Mouse (Mus musculus) kidney, adult 18-20 months (tissue): ENCODE results near the gene Id2.

ENCODE experiments used
- DNase-seq: peaks from one replicate; pipeline ENCODE4 v3.0.0; 2021

The Id2 gene

GRCm38 (mm10) chr12:25097052-25097209 lies at the start of gene Id2:
TSS of gene Id2 (minus strand) at chr12:25097140.
- no peak for DNase-seq

GRCm38 (mm10) chr12:25145344-25145698 lies 48.4 kb upstream of the Id2 start:
- DNase-seq, result no peak

GRCm38 (mm10) chr12:25144591-25145343 lies 47.8 kb upstream of the Id2 start:
- no peak for DNase-seq

GRCm38 (mm10) chr12:25143492-25143891 lies 46.6 kb upstream of the Id2 start:
- no peak for DNase-seq

- DNase-seq, result no peak
Measured at GRCm38 (mm10) chr12:25142251-25142650, 45.3 kb upstream of the Id2 start.

- DNase-seq, result peak; percentile 47
Measured at GRCm38 (mm10) chr12:25141311-25141710, 44.4 kb upstream of the Id2 start.

GRCm38 (mm10) chr12:25140115-25140514 lies 43.2 kb upstream of the Id2 start:
- DNase-seq, result peak; percentile 58

GRCm38 (mm10) chr12:25138616-25139015 lies 41.7 kb upstream of the Id2 start:
- no peak for DNase-seq

- peak; percentile 74 for DNase-seq
Measured at GRCm38 (mm10) chr12:25132046-25132445, 35.1 kb upstream of the Id2 start.

- no peak for DNase-seq
Measured at GRCm38 (mm10) chr12:25127629-25128028, 30.7 kb upstream of the Id2 start.

GRCm38 (mm10) chr12:25126228-25126627 lies 29.3 kb upstream of the Id2 start:
- no peak for DNase-seq

GRCm38 (mm10) chr12:25125239-25125776 lies 28.4 kb upstream of the Id2 start:
- DNase-seq, result no peak

- DNase-seq, result no peak
Measured at GRCm38 (mm10) chr12:25124431-25125238, 27.7 kb upstream of the Id2 start.

- no peak for DNase-seq
Measured at GRCm38 (mm10) chr12:25120753-25121152, 23.8 kb upstream of the Id2 start.

GRCm38 (mm10) chr12:25119278-25119677 lies 22.3 kb upstream of the Id2 start:
- peak; percentile 67 for DNase-seq

- DNase-seq, result no peak
Measured at GRCm38 (mm10) chr12:25117856-25118511, 21.0 kb upstream of the Id2 start.

GRCm38 (mm10) chr12:25116126-25116525 lies 19.2 kb upstream of the Id2 start:
- no peak for DNase-seq

- DNase-seq, result no peak
Measured at GRCm38 (mm10) chr12:25114426-25114825, 17.5 kb upstream of the Id2 start.

- no peak for DNase-seq
Measured at GRCm38 (mm10) chr12:25113357-25113756, 16.4 kb upstream of the Id2 start.

GRCm38 (mm10) chr12:25112806-25113205 lies 15.9 kb upstream of the Id2 start:
- no peak for DNase-seq

GRCm38 (mm10) chr12:25110682-25111078 lies 13.7 kb upstream of the Id2 start:
- DNase-seq, result no peak

- peak; percentile 76 for DNase-seq
Measured at GRCm38 (mm10) chr12:25109971-25110681, 13.2 kb upstream of the Id2 start.

- peak; percentile 51 for DNase-seq
Measured at GRCm38 (mm10) chr12:25108865-25109264, 11.9 kb upstream of the Id2 start.
